Mouse (Mus musculus) bone marrow macrophage, adult 2 months (primary cell): ENCODE data around the gene Scrn2.

Source experiments
- CTCF ChIP-seq: IDR thresholded peaks from 2 replicates; pipeline ENCODE4 v1.5.1; 2012; ENCODE audit warnings: low read depth, mild to moderate bottlenecking, low read length, moderate library complexity
- POLR2A ChIP-seq: IDR thresholded peaks from 2 replicates; pipeline ENCODE4 v1.6.1; 2012; ENCODE audit warnings: mild to moderate bottlenecking, low read depth, low read length, borderline replicate concordance

DNA sequence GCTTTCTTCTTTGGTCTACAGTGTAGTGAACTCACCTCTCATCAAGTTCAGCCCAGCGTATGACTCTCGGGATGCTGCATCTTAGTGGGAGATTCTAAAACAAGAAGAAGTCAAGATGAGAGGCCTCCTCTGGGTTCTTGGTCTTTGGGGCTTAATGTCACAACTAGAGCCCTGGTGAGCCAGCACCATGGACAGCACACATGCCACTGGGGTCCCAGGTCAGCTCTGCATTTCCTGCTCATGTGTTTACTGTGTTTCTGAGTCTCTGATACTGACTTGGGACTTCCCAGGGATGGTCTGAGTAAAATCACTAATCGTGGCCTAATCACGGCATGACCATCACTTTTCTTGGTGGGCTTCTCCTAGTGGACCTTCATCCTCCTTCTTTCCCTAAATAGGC, 49.0 kb downstream of the Scrn2 start:
- TF ChIP-seq CTCF (no peak), POLR2A (no peak)
